Mouse (Mus musculus) kidney, adult 2 months (tissue): ENCODE measurements around the gene Napepld. TPM values are rescaled to one million over a fixed set of nuclear protein-coding genes. Genes with fewer than 3 reads are reported as not detected.

ENCODE experiments used
- DNase-seq: peaks from one replicate; pipeline ENCODE4 v3.0.0; 2021
- H3K27ac ChIP-seq: fragments of 200-500 bp; 2 replicates; pipeline ENCODE4 v1.5.1; 2012; ENCODE audit warnings: low read depth, low read length, control low read depth, inconsistent platforms; ENCODE audit not compliant: insufficient read depth
- H3K27me3 ChIP-seq: fragments of 200-500 bp; replicated peaks from 2 replicates; pipeline ENCODE4 v1.6.1; 2012; ENCODE audit warnings: mild to moderate bottlenecking, moderate library complexity, low read length, inconsistent platforms; ENCODE audit not compliant: control insufficient read depth, insufficient read depth
- H3K36me3 ChIP-seq: fragments of 200-500 bp; 2 replicates; pipeline ENCODE4 v1.6.1; 2012; ENCODE audit warnings: mild to moderate bottlenecking, moderate library complexity, low read length, inconsistent platforms; ENCODE audit not compliant: control insufficient read depth, insufficient read depth
- H3K4me1 ChIP-seq: fragments of 200-500 bp; 2 replicates; pipeline ENCODE4 v1.6.1; 2011; ENCODE audit warnings: low read length; ENCODE audit not compliant: control insufficient read depth, insufficient read depth
- H3K4me3 ChIP-seq: fragments of 200-500 bp; 2 replicates; pipeline ENCODE4 v1.5.1; 2011; ENCODE audit warnings: mild to moderate bottlenecking, low read depth, low read length, control low read depth; ENCODE audit not compliant: insufficient read depth
- CTCF ChIP-seq: fragments of 200-500 bp; conservative IDR thresholded peaks from 2 replicates; pipeline ENCODE4 v1.5.1; 2011; ENCODE audit warnings: low read depth, mild to moderate bottlenecking, control low read depth, low read length, moderate library complexity, mixed read lengths; ENCODE audit not compliant: insufficient read depth, insufficient read length
- POLR2A ChIP-seq: fragments of 200-500 bp; IDR thresholded peaks from one replicate; pipeline ENCODE4 v1.6.1; 2011; ENCODE audit warnings: low read depth, low read length, control low read depth
- WGBS: fragments of 180-500 bp; shearing (Covaris S2); methylation state at CpG from one replicate; pipeline ENCODE4 v1.1.7; 2018; 5-methylcytosine and 5-hydroxymethylcytosine counted together
- polyA plus RNA-seq: library from polyadenylated mRNA; depleted of rRNA; stranded (reverse); fragments of >200 nt; gene quantifications from 2 replicates; pipeline ENCODE4 v1.2.3, GENCODE M21; 2012

Gene Napepld
- polyA plus RNA-seq, 1 experiment: 5.1 TPM

DNA sequence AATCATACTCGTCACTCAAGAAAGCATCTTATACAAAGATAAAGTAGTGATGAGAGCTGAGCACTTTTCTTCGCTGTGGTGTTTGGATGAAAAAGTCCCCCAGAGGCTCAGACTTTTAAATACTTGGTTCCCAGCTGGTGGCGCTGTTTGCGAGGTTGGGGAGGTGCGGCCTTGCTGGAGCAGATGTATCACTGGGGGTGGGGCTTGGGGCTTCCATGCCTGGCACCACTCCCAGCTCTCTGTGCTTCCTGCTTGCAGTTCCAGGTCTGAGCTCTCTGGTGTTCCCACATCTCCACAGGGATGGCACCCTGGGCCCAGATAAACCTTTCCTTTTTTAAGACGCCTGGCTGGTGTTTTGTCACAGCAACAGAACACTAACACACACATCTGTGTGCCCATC lies 23.3 kb downstream of the Napepld start:
- H3K4me3 ChIP-seq: no peak overlapping the region
- H3K36me3 ChIP-seq: no peaks in the 10 kb centered on the region
- no peaks in the 10 kb centered on the region for H3K27me3 ChIP-seq
- H3K4me1 ChIP-seq: peaks cover 3% of the 10 kb centered on the region; the same call in 1 of the 2 replicates
- TF ChIP-seq POLR2A: no peak
- no peak for TF ChIP-seq CTCF
- 95% methylated on average over 6 of the region's 6 CpGs for WGBS
- H3K27ac ChIP-seq: no peak overlapping the region
- no peak for DNase-seq

GRCm38 (mm10) chr5:21675494-21675893 lies 25.7 kb downstream of the Napepld start:
- Histone ChIP-seq H3K4me3 (no peak overlapping the region), H3K36me3 (no peaks in the 10 kb centered on the region), H3K27me3 (no peaks in the 10 kb centered on the region), H3K27ac (no peak overlapping the region), H3K4me1 (peaks cover 3% of the 10 kb centered on the region; the same call in 1 of the 2 replicates)
- no peak for TF ChIP-seq POLR2A
- TF ChIP-seq CTCF: no peak
- DNase-seq: no peak
- 92% methylated on average over 23 of the region's 23 CpGs for WGBS

- 57% methylated on average over 12 of the region's 12 CpGs for WGBS
- H3K4me1 ChIP-seq: peaks cover 3% of the 10 kb centered on the region; the same call in 1 of the 2 replicates
- peak overlapping the region; percentile 24; the same call in 1 of the 2 replicates for H3K27ac ChIP-seq
- no peak for TF ChIP-seq CTCF
- no peak for TF ChIP-seq POLR2A
- no peaks in the 10 kb centered on the region for H3K27me3 ChIP-seq
- no peaks in the 10 kb centered on the region for H3K36me3 ChIP-seq
- DNase-seq: no peak
- no peak overlapping the region for H3K4me3 ChIP-seq
These were observed 26.2 kb downstream of the Napepld start for GRCm38 (mm10) chr5:21675019-21675418.

DNA sequence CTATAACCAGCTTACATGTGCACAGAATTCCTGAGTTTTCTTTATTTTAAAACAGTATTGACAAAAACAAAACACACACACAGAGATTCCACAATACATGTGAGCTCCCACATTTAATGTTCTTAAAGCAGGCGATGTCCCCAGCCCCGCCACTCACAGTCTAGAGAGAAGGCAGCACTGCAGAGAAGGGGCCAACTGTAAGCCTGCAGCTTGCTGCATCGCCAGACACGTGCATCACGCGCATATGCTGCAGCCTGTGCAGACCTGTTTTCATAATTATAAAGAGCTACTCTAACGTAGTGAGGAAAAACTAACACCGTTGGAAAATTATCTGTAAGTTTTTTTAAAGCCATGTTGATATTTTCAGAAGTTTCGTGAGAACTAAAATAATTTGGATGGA lies 27.5 kb downstream of the Napepld start:
- Histone ChIP-seq H3K4me3 (no peak overlapping the region), H3K36me3 (no peaks in the 10 kb centered on the region), H3K4me1 (peaks cover 3% of the 10 kb centered on the region; the same call in 1 of the 2 replicates), H3K27ac (no peak overlapping the region), H3K27me3 (no peaks in the 10 kb centered on the region)
- DNase-seq: no peak
- WGBS: 81% methylated on average over 9 of the region's 9 CpGs
- TF ChIP-seq POLR2A (no peak), CTCF (no peak)

- TF ChIP-seq POLR2A: no peak
- TF ChIP-seq CTCF: no peak
- DNase-seq: no peak
These were observed 28.2 kb downstream of the Napepld start for GRCm38 (mm10) chr5:21672812-21673635.

GRCm38 (mm10) chr5:21669307-21669706 lies 31.9 kb downstream of the Napepld start:
- Histone ChIP-seq H3K27ac (no peak overlapping the region), H3K4me3 (no peak overlapping the region), H3K36me3 (no peaks in the 10 kb centered on the region), H3K27me3 (no peaks in the 10 kb centered on the region), H3K4me1 (no peaks in the 10 kb centered on the region)
- DNase-seq: no peak
- WGBS: 81% methylated on average over 2 of the region's 2 CpGs
- no peak for TF ChIP-seq POLR2A
- no peak for TF ChIP-seq CTCF

More at GRCm38 (mm10) chr5:21672812-21673635, 28.2 kb downstream of the Napepld start:
- H3K4me3 ChIP-seq: no peak overlapping the region
- no peak overlapping the region for H3K27ac ChIP-seq
- WGBS: 28% methylated on average over 23 of the region's 23 CpGs
- H3K4me1 ChIP-seq: peaks cover 3% of the 10 kb centered on the region; the same call in 1 of the 2 replicates
- no peaks in the 10 kb centered on the region for H3K36me3 ChIP-seq
- H3K27me3 ChIP-seq: no peaks in the 10 kb centered on the region

DNA sequence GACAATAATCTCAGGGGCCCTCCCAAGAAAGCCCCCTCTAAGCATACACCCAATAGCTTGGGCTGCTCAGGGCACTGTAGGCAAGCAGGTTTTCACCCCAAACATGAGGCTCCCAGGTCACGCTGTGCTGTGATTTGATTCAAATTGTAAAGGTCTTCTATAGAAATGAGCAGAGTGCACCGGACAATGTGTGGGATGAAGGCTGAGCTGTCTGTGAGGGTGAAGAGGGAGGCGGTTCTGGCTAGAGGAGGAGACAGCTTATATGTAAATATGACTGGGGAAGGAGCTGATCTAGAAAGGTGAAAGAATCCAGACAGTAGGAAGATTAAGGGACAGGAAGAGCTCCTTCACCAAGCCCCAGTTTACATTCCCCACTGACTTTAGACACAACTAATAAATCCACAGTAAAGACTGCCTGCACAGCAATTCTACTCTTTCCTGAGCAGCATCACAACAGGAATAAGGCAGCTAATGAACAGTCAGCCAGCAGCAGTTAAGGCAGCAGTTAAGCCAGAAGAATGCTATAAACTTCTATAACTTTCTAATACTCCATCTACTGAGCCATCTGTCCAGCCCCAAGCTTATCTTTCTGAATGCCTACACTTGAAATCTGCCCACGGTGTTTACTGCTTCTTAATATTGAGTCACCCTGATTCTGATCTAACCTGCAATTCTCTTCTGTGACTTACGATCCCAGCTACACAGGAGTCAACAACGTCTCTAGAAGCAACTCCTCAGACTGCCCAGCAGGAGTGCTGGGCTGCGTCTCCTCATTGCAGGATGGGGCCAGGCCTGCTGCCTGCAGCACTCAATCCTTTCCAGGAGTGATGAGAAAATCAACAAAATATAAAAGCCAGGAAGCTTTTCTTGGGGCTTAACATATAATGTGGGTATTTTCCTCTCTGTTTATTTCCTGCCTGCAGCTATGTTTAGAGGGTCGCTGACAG lies 33.7 kb downstream of the Napepld start:
- H3K27ac ChIP-seq: no peak overlapping the region
- no peaks in the 10 kb centered on the region for H3K36me3 ChIP-seq
- no peaks in the 10 kb centered on the region for H3K27me3 ChIP-seq
- DNase-seq: no peak
- WGBS: 69% methylated on average over 8 of the region's 8 CpGs
- H3K4me1 ChIP-seq: no peaks in the 10 kb centered on the region
- no peak for TF ChIP-seq POLR2A
- TF ChIP-seq CTCF: no peak
- H3K4me3 ChIP-seq: no peak overlapping the region
